Mouse (Mus musculus): ENCODE results near the gene Rpp25l. TPM values are rescaled to one million over a fixed set of nuclear protein-coding genes. Genes with fewer than 3 reads are reported as not detected.
A peak's percentile ranks its signal among the peaks of the same experiment; 100 is the strongest.

Rpp25l gene
- polyA plus RNA-seq, 1 experiment from 2014 or later = 71.9 TPM

DNA sequence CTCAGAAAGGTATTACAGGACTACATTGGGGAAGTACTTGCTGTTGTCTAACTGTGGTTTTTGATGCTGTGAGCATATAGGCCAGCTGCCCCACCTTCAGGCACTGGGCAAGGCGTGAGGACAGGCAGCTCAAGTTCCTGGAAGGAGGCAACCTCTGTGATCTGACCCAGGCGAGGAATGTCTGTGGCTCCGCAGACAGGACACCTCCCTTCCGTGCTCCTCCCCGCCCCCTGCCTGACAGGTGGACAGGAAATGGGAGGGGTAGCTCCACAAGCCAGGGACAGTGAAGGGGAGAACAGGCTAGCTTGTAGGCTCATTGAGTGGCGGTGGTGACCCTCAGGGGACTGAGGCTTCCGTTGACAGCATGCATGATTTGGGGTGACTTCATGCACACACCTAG lies 48.8 kb downstream of the Rpp25l start:
- 21% methylated on average over 7 of the region's 7 CpGs for WGBS
- Histone ChIP-seq H3K9ac (ENCODE audit: low read length) (no peak overlapping the region), H3K27me3 (replicated peaks; ENCODE audit: control insufficient read depth, insufficient read depth, low read length) (no peaks in the 10 kb centered on the region), H3K4me1 (replicated peaks; ENCODE audit: control insufficient read depth, insufficient read depth, low read length) (peaks cover 36% of the 10 kb centered on the region), H3K9me3 (ENCODE audit: control insufficient read depth, low read length) (no peaks in the 10 kb centered on the region), H3K36me3 (ENCODE audit: control insufficient read depth, insufficient read depth, low read length) (no peaks in the 10 kb centered on the region), H3K4me3 (ENCODE audit: low read depth, low read length) (no peak overlapping the region), H3K4me2 (ENCODE audit: low read length) (no peak overlapping the region), H3K27ac (ENCODE audit: low read depth) (no peak overlapping the region)
- no peak for DNase-seq (ENCODE audit: low spot score)
- no peak for ATAC-seq (replicated peaks; ENCODE audit: low FRiP score, low TSS enrichment, low read depth)

DNA sequence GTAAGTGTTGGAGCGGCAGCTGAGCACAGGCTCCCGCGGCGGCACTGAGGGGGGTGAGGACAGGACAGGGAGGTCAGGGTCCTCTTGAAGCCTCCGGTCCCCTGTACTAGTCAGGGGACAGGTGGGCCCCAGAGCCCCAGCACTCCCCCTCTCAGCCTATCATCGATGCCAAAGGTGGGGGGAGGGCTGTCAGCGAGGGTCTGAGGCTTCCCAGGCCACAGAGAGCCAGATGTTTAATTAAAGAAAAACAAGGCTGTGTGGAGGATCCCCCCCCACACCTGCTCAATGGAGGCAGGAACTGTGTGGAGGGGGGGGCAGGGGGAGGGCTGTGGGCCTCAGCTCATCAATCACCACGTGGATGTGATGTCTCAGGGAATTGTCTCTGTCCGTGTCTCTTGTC lies 49.7 kb downstream of the Rpp25l start:
- Histone ChIP-seq H3K27ac (ENCODE audit: low read depth) (no peak overlapping the region), H3K4me1 (replicated peaks; ENCODE audit: control insufficient read depth, insufficient read depth, low read length) (peaks cover 44% of the 10 kb centered on the region), H3K9ac (ENCODE audit: low read length) (no peak overlapping the region), H3K4me2 (ENCODE audit: low read length) (no peak overlapping the region), H3K36me3 (ENCODE audit: control insufficient read depth, insufficient read depth, low read length) (no peaks in the 10 kb centered on the region), H3K27me3 (replicated peaks; ENCODE audit: control insufficient read depth, insufficient read depth, low read length) (no peaks in the 10 kb centered on the region), H3K4me3 (ENCODE audit: low read depth, low read length) (no peak overlapping the region), H3K9me3 (ENCODE audit: control insufficient read depth, low read length) (no peaks in the 10 kb centered on the region)
- DNase-seq (ENCODE audit: low spot score) (no peak), ATAC-seq (replicated peaks; ENCODE audit: low FRiP score, low TSS enrichment, low read depth) (0 out of 2 replicates have a peak, but pooled peaks have one; percentile 14)
- WGBS = 27% methylated on average over 9 of the region's 9 CpGs

DNA sequence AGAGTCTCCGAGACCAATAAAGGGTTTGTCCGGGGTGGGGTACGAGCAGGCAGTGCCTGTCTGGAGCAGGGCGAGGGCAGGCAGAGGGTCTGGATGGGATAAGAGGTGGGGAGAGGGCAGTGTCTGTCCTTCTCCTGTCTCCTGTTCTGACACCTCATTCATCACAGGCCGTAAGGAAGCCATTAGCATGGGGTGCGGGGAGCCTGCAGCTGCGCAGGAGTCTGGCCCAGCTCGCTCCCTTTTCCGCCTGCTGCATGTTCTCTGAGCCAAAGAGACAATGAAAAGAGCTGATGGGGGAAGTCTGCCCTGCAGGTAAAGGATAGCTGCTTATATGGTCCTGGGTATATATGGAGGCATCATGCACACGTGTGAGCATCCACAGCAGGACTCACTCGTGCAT lies 50.6 kb downstream of the Rpp25l start:
- H3K4me2 ChIP-seq (ENCODE audit: low read length) = no peak overlapping the region
- no peaks in the 10 kb centered on the region for H3K27me3 ChIP-seq (replicated peaks; ENCODE audit: control insufficient read depth, insufficient read depth, low read length)
- no peak overlapping the region for H3K9ac ChIP-seq (ENCODE audit: low read length)
- H3K4me3 ChIP-seq (ENCODE audit: low read depth, low read length) = no peak overlapping the region
- ATAC-seq (replicated peaks; ENCODE audit: low FRiP score, low TSS enrichment, low read depth) (no peak), DNase-seq (ENCODE audit: low spot score) (no peak)
- peaks cover 4% of the 10 kb centered on the region; the same call in 1 of the 2 replicates for H3K36me3 ChIP-seq (ENCODE audit: control insufficient read depth, insufficient read depth, low read length)
- peaks cover 50% of the 10 kb centered on the region for H3K4me1 ChIP-seq (replicated peaks; ENCODE audit: control insufficient read depth, insufficient read depth, low read length)
- no peaks in the 10 kb centered on the region for H3K9me3 ChIP-seq (ENCODE audit: control insufficient read depth, low read length)
- H3K27ac ChIP-seq (ENCODE audit: low read depth) = no peak overlapping the region
- WGBS = 65% methylated on average over 11 of the region's 11 CpGs

Other genes with a start within 250 kb of the Rpp25l start
- gene Kif24, start 248.6 kb downstream of the Rpp25l start, polyA plus RNA-seq (2014; fragmentation: Nextera tagmentation; extraction: Ambion mirVana) = 5.9 and 7.4 TPM in 2 replicates
- gene Nudt2, start 248.4 kb downstream of the Rpp25l start, polyA plus RNA-seq (2014; fragmentation: Nextera tagmentation; extraction: Ambion mirVana) = 57.7 and 58.7 TPM in 2 replicates
- gene AI464131, start 210.5 kb downstream of the Rpp25l start, polyA plus RNA-seq (2014; fragmentation: Nextera tagmentation; extraction: Ambion mirVana) = 6.1 and 6.9 TPM in 2 replicates
- gene 1110017D15Rik, start 196.2 kb downstream of the Rpp25l start, polyA plus RNA-seq (2014; fragmentation: Nextera tagmentation; extraction: Ambion mirVana) = 0.61 and 0.83 TPM in 2 replicates
- 2.2 TPM in 2 replicates for gene Fam219a, start 144.0 kb downstream of the Rpp25l start, polyA plus RNA-seq (2014; fragmentation: Nextera tagmentation; extraction: Ambion mirVana)
- 3.4 and 4.9 TPM in 2 replicates for gene Dnaic1, start 143.8 kb downstream of the Rpp25l start, polyA plus RNA-seq (2014; fragmentation: Nextera tagmentation; extraction: Ambion mirVana)
- gene Enho, start 73.2 kb downstream of the Rpp25l start, polyA plus RNA-seq (2014; fragmentation: Nextera tagmentation; extraction: Ambion mirVana) = 13.6 and 14.8 TPM in 2 replicates
- 5.2 and 6.2 TPM in 2 replicates for gene Cntfr, start 16.4 kb downstream of the Rpp25l start, polyA plus RNA-seq (2014; fragmentation: Nextera tagmentation; extraction: Ambion mirVana)
- 130 and 143 TPM in 2 replicates for gene Il11ra1, start 13.5 kb downstream of the Rpp25l start, polyA plus RNA-seq (2014; fragmentation: Nextera tagmentation; extraction: Ambion mirVana)
- gene Dctn3, start 9.6 kb upstream of the Rpp25l start, polyA plus RNA-seq (2014; fragmentation: Nextera tagmentation; extraction: Ambion mirVana) = 123 and 124 TPM in 2 replicates
- gene Arid3c, start 17.6 kb upstream of the Rpp25l start, polyA plus RNA-seq (2014; fragmentation: Nextera tagmentation; extraction: Ambion mirVana) = not detected in 2 replicates
- gene Galt, start 41.7 kb upstream of the Rpp25l start, polyA plus RNA-seq (2014; fragmentation: Nextera tagmentation; extraction: Ambion mirVana) = 44.8 and 47.7 TPM in 2 replicates
- gene Sigmar1, start 42.6 kb upstream of the Rpp25l start, polyA plus RNA-seq (2014; fragmentation: Nextera tagmentation; extraction: Ambion mirVana) = 113 TPM in 2 replicates
- 35.0 and 39.3 TPM in 2 replicates for gene Ccl27a, start 60.7 kb upstream of the Rpp25l start, polyA plus RNA-seq (2014; fragmentation: Nextera tagmentation; extraction: Ambion mirVana)
- gene Gm21541, start 190.1 kb upstream of the Rpp25l start, polyA plus RNA-seq (2014; fragmentation: Nextera tagmentation; extraction: Ambion mirVana) = 20.5 TPM in 1 of 2 replicates, not detected in the other
- gene Gm20878, start 228.0 kb upstream of the Rpp25l start, polyA plus RNA-seq (2014; fragmentation: Nextera tagmentation; extraction: Ambion mirVana) = 2.0 and 2.4 TPM in 2 replicates

Measured in intestine, embryonic 14.5 days (tissue).